In genomic region chrX:7188311-7188807, GRCm38 (mm10) we compare ENCODE assay signal across 7 mouse cellular contexts.
DNase-seq lines count a peak whose midpoint lies in the region; ATAC-seq lines count a peak whose summit lies in the region.

No protein-coding gene starts in this region.

- no peaks in the 10 kb centered on the region for H3K27me3 ChIP-seq in intestine, embryonic 15.5 days (replicated peaks)
- H3K27me3 ChIP-seq in midbrain, embryonic 10.5 days (ENCODE audit: low read depth, poor library complexity, severe bottlenecking), result no peaks in the 10 kb centered on the region

- peak overlapping the region; percentile 44 for H3K9ac ChIP-seq in intestine, embryonic 15.5 days

- peak overlapping the region; percentile 36 for H3K4me3 ChIP-seq in intestine, embryonic 15.5 days (replicated peaks)
- peak overlapping the region; percentile 54 for H3K4me3 ChIP-seq in midbrain, embryonic 10.5 days

- DNase-seq in adrenal gland, adult 8-10 months, result peak; percentile 24
- DNase-seq in cerebellum, postnatal 14 days, result peak; percentile 65 to 72
- DNase-seq in frontal cortex, postnatal 25 days (ENCODE audit: low spot score in 2 of 2), result peak; percentile 5 to 17
- peak; percentile 31 to 45 for DNase-seq in left cerebral cortex, postnatal 25 days (ENCODE audit: low spot score in 2 of 2)
- DNase-seq in midbrain, embryonic 10.5 days (ENCODE audit: low spot score), result peak; percentile 61
- DNase-seq in telencephalon, adult 2 months (ENCODE audit: low read depth, low spot score), result peak; percentile 17

- peak; percentile 84 for ATAC-seq in intestine, embryonic 15.5 days

- H3K4me2 ChIP-seq in intestine, embryonic 15.5 days (replicated peaks), result peak overlapping the region; percentile 52

- no peaks in the 10 kb centered on the region for H3K4me1 ChIP-seq in intestine, embryonic 15.5 days (replicated peaks)
- peaks cover 14% of the 10 kb centered on the region; the same call in 1 of the 2 replicates for H3K4me1 ChIP-seq in midbrain, embryonic 10.5 days

- intact Hi-C loops in left cerebral cortex, postnatal 25 days (cut with DNase I), result loop anchor here (1.0 kb wide), 1 partner anchor 131 kb away; the partner anchor contains the start of gene Clcn5

- H3K9me3 ChIP-seq in intestine, embryonic 15.5 days, result no peaks in the 10 kb centered on the region
- no peaks in the 10 kb centered on the region for H3K9me3 ChIP-seq in midbrain, embryonic 10.5 days (replicated peaks)

- peak overlapping the region; percentile 77 for H3K27ac ChIP-seq in intestine, embryonic 15.5 days
- H3K27ac ChIP-seq in midbrain, embryonic 10.5 days (replicated peaks), result peak overlapping the region; percentile 84

- H3K36me3 ChIP-seq in intestine, embryonic 15.5 days, result no peaks in the 10 kb centered on the region
- peaks cover 22% of the 10 kb centered on the region for H3K36me3 ChIP-seq in midbrain, embryonic 10.5 days

- WGBS in intestine, embryonic 15.5 days, result 20% methylated on average over 17 of the region's 17 CpGs
- 23% methylated on average over 17 of the region's 17 CpGs for WGBS in midbrain, embryonic 10.5 days

Comparison
In these comparisons a context has a peak if more than half of its experiments do, and no peak if none do; other contexts are left out.
1. Peak in every context shown above with its lines: DNase-seq, ATAC-seq, H3K4me3 ChIP-seq and H3K27ac ChIP-seq.
2. DNase-seq: peak in every context shown above with its lines; median percentile 68 in cerebellum, postnatal 14 days; 61 in midbrain, embryonic 10.5 days; 38 in left cerebral cortex, postnatal 25 days; 24 in adrenal gland, adult 8-10 months; 17 in telencephalon, adult 2 months; 11 in frontal cortex, postnatal 25 days.